Comparison of ENCODE assay signal across 8 mouse cellular contexts in genomic region chr5:73480700-73481099, GRCm38 (mm10). TPM values are rescaled to one million over a fixed set of nuclear protein-coding genes. Genes with fewer than 3 reads are reported as not detected.
DNase-seq lines count a peak whose midpoint lies in the region; ATAC-seq lines count a peak whose summit lies in the region.

Gene Dcun1d4 (plus strand): TSS chr5:73481000.

- no peak within 1 kb of the TSS for H3K4me2 ChIP-seq in kidney, embryonic 15.5 days

- no peak within 1 kb of the TSS for H3K9ac ChIP-seq in kidney, embryonic 15.5 days

- no peaks in the 10 kb centered on the region for H3K9me3 ChIP-seq in kidney, embryonic 15.5 days (replicated peaks)

- WGBS in kidney, embryonic 15.5 days = 86% methylated on average over 7 of the region's 7 CpGs

- no peak within 1 kb of the TSS for H3K4me3 ChIP-seq in kidney, embryonic 15.5 days (replicated peaks)

- intact Hi-C loops in heart, postnatal 10 days (cut with DNase I) = no loop called here
- intact Hi-C loops in left cerebral cortex, postnatal 4 days (cut with DNase I) = no loop called here

- H3K4me1 ChIP-seq in kidney, embryonic 15.5 days = no peaks in the 10 kb centered on the region

- no peaks in the 10 kb centered on the region for H3K27me3 ChIP-seq in kidney, embryonic 15.5 days

- no peaks in the 10 kb centered on the region for H3K36me3 ChIP-seq in kidney, embryonic 15.5 days

- H3K27ac ChIP-seq in kidney, embryonic 15.5 days = no peak within 1 kb of the TSS

- ATAC-seq in kidney, embryonic 15.5 days (replicated peaks; ENCODE audit: low FRiP score) = no peak

- no peak for DNase-seq in kidney, postnatal 14 days
- DNase-seq in adrenal gland, postnatal 36 days = no peak
- no peak for DNase-seq in heart, postnatal 10 days
- DNase-seq in left cerebral cortex, postnatal 4 days = no peak
- DNase-seq in cerebellum, adult 9-11 months = no peak
- no peak for DNase-seq in urinary bladder, postnatal 36 days (ENCODE audit: low spot score in 2 of 2)
- DNase-seq in kidney, adult 9 months = no peak

RNA-seq across cellular contexts. Expression of gene Dcun1d4, which starts in this region (rescaled TPM):
- polyA plus RNA-seq in kidney, embryonic 15.5 days (2015; fragmentation: Nextera tagmentation; extraction: Ambion mirVana) = 22.8 and 24.7 TPM in 2 replicates
- total RNA-seq in adrenal gland, postnatal 36 days (2021) = 10 to 100 TPM; 37.9 to 57.2 TPM
- total RNA-seq in heart, postnatal 10 days (2021) = 10 to 100 TPM; 16.6 to 19.7 TPM
- total RNA-seq in left cerebral cortex, postnatal 4 days (2021) = 10 to 100 TPM; 68.2 to 72.1 TPM
